Mouse (Mus musculus) C2C12 (cell line): ENCODE results near the gene Wdfy4. TPM values are rescaled to one million over a fixed set of nuclear protein-coding genes. Genes with fewer than 3 reads are reported as not detected.
A peak's percentile ranks its signal among the peaks of the same experiment; 100 is the strongest.

Source experiments
- H3K27me3 ChIP-seq: one replicate; pipeline ENCODE4 v1.6.1; 2011; ENCODE audit not compliant: control insufficient read depth, insufficient read depth, insufficient read length
- H3K36me3 ChIP-seq: one replicate; pipeline ENCODE4 v1.6.1; 2011; ENCODE audit not compliant: control insufficient read depth, insufficient read depth
- H3K4me3 ChIP-seq: one replicate; pipeline ENCODE4 v1.5.1; 2011; ENCODE audit warnings: mild to moderate bottlenecking, control low read depth; ENCODE audit not compliant: poor library complexity, insufficient read depth, severe bottlenecking
- H3K79me2 ChIP-seq: one replicate; pipeline ENCODE4 v1.6.1; 2011; ENCODE audit not compliant: control insufficient read depth, insufficient read depth
- H3K79me3 ChIP-seq: one replicate; pipeline ENCODE4 v1.6.1; 2011; ENCODE audit warnings: low read depth, control low read depth
- H3ac ChIP-seq: one replicate; pipeline ENCODE3; 2011; ENCODE audit warnings: low read depth; ENCODE audit not compliant: control insufficient read depth, insufficient read length
- CEBPB ChIP-seq: IDR thresholded peaks from one replicate; pipeline ENCODE4 v1.6.1; 2011; ENCODE audit warnings: low read depth, mild to moderate bottlenecking, control low read depth, moderate library complexity
- CTCF ChIP-seq: IDR thresholded peaks from one replicate; pipeline ENCODE4 v1.5.1; 2011; ENCODE audit not compliant: control insufficient read depth, insufficient read depth, insufficient read length
- FOSL1 ChIP-seq: IDR thresholded peaks from one replicate; pipeline ENCODE4 v1.8.0; 2011; ENCODE audit warnings: mild to moderate bottlenecking, low read length; ENCODE audit not compliant: poor library complexity, insufficient read depth, severe bottlenecking
- MAX ChIP-seq: IDR thresholded peaks from one replicate; pipeline ENCODE4 v1.6.1; 2011; ENCODE audit warnings: mild to moderate bottlenecking, control low read depth
- MYOD1 ChIP-seq: IDR thresholded peaks from one replicate; pipeline ENCODE4 v1.6.1; 2011; ENCODE audit warnings: low read depth; ENCODE audit not compliant: control insufficient read depth, insufficient read length
- MYOG ChIP-seq: IDR thresholded peaks from one replicate; pipeline ENCODE4 v1.6.1; 2011; ENCODE audit not compliant: control insufficient read depth, insufficient read length; ENCODE audit errors: extremely low read depth
- USF1 ChIP-seq: IDR thresholded peaks from one replicate; pipeline ENCODE4 v1.6.1; 2011; ENCODE audit warnings: low read depth, mild to moderate bottlenecking, control low read depth, moderate library complexity
- polyA plus RNA-seq: library from polyadenylated mRNA; unstranded; fragments of >200 nt; fragmentation: generic; extraction: Trizol; gene quantifications from one replicate; pipeline ENCODE4 v1.2.1, GENCODE M21; 2012; ENCODE audit warnings: missing spikeins

Wdfy4 gene
- polyA plus RNA-seq, 1 experiment: 0.01 TPM

DNA sequence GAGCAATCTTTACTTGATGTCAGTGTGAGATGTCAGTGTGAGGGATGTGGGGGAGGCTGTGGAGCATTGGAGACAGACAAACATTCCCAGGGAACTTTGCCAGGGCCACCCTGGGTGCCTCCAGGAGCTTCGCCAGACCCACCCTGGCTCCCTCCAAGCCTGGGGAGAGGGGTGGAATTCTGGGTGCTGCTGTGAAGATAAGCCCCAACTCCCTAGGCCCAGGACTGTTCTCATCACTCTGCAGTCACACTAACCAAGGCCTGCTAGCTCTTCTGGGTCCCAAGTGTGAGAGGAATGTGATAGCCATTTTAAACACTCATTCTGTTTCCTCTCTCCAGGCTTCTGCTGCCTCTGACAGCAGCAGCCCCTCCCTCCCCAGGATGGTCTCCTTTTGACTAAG is 177.7 kb downstream of the Wdfy4 start:
- no peaks in the 10 kb centered on the region for H3K79me2 ChIP-seq
- TF ChIP-seq CTCF: no peak
- no peak for TF ChIP-seq FOSL1
- peaks cover 21% of the 10 kb centered on the region for H3K27me3 ChIP-seq
- no peaks in the 10 kb centered on the region for H3K79me3 ChIP-seq
- H3ac ChIP-seq: no peak overlapping the region
- H3K4me3 ChIP-seq: no peak overlapping the region
- H3K36me3 ChIP-seq: no peaks in the 10 kb centered on the region

DNA sequence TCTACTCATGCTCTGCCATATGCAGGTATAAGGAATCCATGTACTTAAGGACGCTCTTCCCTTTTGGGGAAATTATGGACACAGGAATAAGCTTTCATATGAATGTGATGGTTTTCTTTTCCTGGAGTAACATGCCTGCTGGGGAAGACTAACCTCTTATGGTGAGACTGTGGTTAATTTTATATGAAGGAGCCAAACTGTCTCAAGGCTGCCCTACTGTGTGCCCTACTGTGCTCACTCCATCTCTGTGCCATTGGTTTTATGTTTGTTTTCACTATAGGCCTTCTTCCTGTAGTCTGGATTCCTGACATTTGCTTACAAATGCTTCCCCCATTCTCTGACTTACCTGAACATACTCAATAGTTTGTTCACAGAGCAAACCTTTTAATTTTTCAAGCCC is 180.2 kb downstream of the Wdfy4 start:
- peaks cover 23% of the 10 kb centered on the region for H3K27me3 ChIP-seq
- no peaks in the 10 kb centered on the region for H3K36me3 ChIP-seq
- H3K79me2 ChIP-seq: no peaks in the 10 kb centered on the region
- TF ChIP-seq CEBPB (no peak), FOSL1 (no peak), MYOD1 (no peak), CTCF (no peak)
- no peaks in the 10 kb centered on the region for H3K79me3 ChIP-seq
- no peak overlapping the region for H3K4me3 ChIP-seq
- H3ac ChIP-seq: no peak overlapping the region

DNA sequence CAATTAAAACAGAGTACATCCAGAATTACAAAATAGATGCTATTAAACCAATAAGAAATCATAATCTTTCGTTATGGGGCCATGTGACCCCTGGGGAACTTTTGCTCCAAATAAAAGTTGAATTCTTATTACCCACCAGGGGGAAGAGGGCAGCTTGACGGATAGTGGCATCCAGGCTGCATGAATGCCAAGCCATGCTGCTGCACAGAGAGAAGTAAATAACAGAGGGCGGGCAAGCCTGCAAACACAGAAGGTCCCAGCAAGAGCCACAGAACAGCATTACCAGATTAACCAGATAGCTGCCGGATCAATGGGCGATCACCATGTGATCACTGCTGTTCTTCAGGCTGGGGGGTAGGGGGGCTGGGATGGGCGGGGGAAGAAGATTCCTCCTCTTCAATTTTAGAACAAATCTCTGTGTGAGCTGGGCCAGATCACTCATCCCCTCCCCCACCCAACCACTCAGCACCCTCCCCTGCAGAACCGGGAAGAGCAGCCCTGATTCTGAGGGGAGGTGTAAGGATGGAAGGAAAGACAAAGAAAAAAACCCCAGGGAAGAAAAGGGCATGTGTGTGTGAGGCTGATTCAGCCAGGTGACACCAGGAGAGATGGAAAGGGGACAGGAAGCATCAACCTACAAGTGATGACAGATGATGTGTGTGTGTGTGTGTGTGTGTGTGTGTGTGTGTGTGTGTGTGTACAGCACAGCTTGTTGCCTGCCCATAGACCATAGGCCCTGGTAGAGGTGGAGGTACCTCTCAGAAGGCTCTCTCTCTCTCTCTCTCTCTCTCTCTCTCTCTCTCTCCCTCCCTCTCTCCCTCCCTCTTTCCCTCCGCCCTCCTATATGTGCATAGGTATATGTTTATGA is 185.0 kb downstream of the Wdfy4 start:
- no peaks in the 10 kb centered on the region for H3K36me3 ChIP-seq
- no peak overlapping the region for H3K4me3 ChIP-seq
- no peak for TF ChIP-seq MYOD1

DNA sequence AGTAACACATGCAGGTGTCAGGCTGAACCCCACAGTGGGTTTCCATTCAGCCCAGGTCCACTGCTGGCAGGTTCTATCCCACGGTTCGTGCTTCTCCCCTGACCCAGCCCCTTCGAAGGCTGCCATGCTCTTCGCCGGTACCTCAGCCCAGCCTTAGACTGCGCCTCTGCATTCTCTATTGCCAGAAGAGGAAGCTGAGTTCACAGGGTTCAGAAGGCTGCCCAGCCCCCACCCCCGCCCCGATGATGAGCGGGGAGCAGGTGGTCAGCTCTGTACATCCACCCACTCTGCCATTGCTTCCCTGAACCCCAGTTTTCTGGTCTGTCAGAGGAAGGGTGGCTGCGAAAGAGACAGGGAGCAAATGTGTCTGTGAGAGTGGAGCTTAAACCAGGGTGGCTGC is 185.8 kb downstream of the Wdfy4 start:
- H3K27me3 ChIP-seq: peaks cover 14% of the 10 kb centered on the region
- TF ChIP-seq USF1 (no peak), FOSL1 (no peak), CTCF (no peak), CEBPB (no peak), MYOG (no peak), MYOD1 (no peak), MAX (no peak)

More for the DNA sequence above, 185.0 kb downstream of the Wdfy4 start:
- peaks cover 12% of the 10 kb centered on the region for H3K27me3 ChIP-seq
- no peak overlapping the region for H3ac ChIP-seq
- no peaks in the 10 kb centered on the region for H3K79me3 ChIP-seq
- H3K79me2 ChIP-seq: no peaks in the 10 kb centered on the region

DNA sequence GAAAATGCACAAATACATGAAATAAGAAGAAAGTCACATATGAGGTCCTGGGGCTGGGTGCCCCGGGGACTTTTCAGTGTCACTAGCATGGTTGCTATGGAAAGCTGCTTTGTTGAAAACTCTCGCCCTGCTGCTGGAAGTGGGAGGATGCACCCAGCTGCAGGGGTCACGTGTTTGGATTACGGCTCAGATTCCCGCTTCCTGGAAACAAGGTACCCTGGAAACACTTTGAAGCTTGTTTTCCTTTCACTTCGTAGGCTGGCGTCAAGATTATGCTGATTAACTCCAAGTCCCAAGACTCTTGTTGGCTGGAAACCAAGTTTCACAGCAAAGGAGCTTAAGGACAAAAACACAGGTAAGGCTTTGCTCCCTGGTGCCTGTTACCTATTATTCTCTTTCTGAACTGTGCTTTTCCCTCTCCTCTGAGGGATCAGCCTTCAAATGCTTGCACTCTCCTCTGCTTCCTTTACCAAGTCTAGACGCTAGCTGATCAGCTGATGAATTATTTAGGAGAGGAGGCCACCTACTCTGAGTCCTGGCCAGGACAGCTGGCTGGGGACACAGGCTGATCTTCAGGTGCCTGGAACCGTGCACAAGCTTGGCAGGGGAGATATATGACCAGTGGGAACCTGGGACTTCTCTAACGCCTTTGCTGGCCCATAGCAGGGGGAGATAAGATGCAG is 190.2 kb downstream of the Wdfy4 start:
- H3K4me3 ChIP-seq: no peak overlapping the region
- H3K79me2 ChIP-seq: no peaks in the 10 kb centered on the region
- H3K27me3 ChIP-seq: peaks cover 8% of the 10 kb centered on the region
- TF ChIP-seq MYOG (no peak), USF1 (peak; percentile 21)
- H3ac ChIP-seq: no peak overlapping the region
- H3K79me3 ChIP-seq: no peaks in the 10 kb centered on the region
- no peaks in the 10 kb centered on the region for H3K36me3 ChIP-seq

More for the DNA sequence above, 185.8 kb downstream of the Wdfy4 start:
- Histone ChIP-seq H3ac (no peak overlapping the region), H3K79me2 (no peaks in the 10 kb centered on the region), H3K4me3 (no peak overlapping the region), H3K36me3 (no peaks in the 10 kb centered on the region), H3K79me3 (no peaks in the 10 kb centered on the region)

DNA sequence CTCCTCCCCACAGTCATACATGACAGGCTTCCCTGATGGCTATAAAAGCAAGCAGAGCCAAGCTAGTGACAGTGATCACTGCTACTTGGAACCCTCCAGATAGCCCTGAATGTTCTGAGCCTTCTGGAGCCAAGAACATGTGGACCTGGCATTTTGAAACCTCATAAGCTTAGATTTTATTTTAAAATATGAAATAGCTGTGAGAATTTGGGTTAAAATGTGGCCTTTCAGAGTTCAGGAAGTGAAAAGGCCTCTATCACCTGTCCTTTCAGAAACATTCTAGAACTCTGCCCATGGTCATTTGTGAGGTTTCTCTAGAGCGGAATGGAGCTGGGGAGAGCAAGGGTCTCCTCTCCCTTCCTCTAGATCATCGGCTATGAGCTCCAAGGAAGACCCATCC is 194.2 kb downstream of the Wdfy4 start, which contains the start of gene Lrrc18:
TSS of gene Lrrc18 (plus strand) at position 301 of the 400 bp plus-strand sequence.
- H3K79me3 ChIP-seq: no peaks in the 10 kb centered on the region
- peaks cover 9% of the 10 kb centered on the region for H3K27me3 ChIP-seq
- H3K79me2 ChIP-seq: no peaks in the 10 kb centered on the region
- no peak within 1 kb of the TSS for H3ac ChIP-seq
- H3K36me3 ChIP-seq: no peaks in the 10 kb centered on the region
- no peak within 1 kb of the TSS for H3K4me3 ChIP-seq
- TF ChIP-seq MAX (no peak), FOSL1 (no peak), CEBPB (no peak), MYOD1 (no peak), MYOG (no peak), USF1 (no peak), CTCF (no peak)
